Mouse (Mus musculus): ENCODE measurements around the gene Xrcc5. TPM values are rescaled to one million over a fixed set of nuclear protein-coding genes. Genes with fewer than 3 reads are reported as not detected.

The Xrcc5 gene
- polyA plus RNA-seq, 1 experiment from 2014 or later = 23.8 TPM

- Histone ChIP-seq H3K36me3 (ENCODE audit: control insufficient read depth, insufficient read depth) (no peaks in the 10 kb centered on the region), H3K4me2 (ENCODE audit: low read length) (no peak overlapping the region), H3K4me1 (replicated peaks; ENCODE audit: control insufficient read depth, insufficient read depth, low read length) (peaks cover 15% of the 10 kb centered on the region), H3K4me3 (replicated peaks; ENCODE audit: low read length) (no peak overlapping the region), H3K9ac (replicated peaks; ENCODE audit: low read depth, low read length) (no peak overlapping the region), H3K9me3 (ENCODE audit: control insufficient read depth, low read length) (no peaks in the 10 kb centered on the region), H3K27ac (ENCODE audit: low read length) (no peak overlapping the region), H3K27me3 (replicated peaks; ENCODE audit: control insufficient read depth, insufficient read depth, low read length) (no peaks in the 10 kb centered on the region)
- WGBS = 60% methylated on average over 8 of the region's 8 CpGs
- no peak for ATAC-seq
These were observed 111.8 kb downstream of the Xrcc5 start for GRCm38 (mm10) chr1:72418744-72419655.

- 79% methylated on average over 2 of the region's 2 CpGs for WGBS
- Histone ChIP-seq H3K9ac (replicated peaks; ENCODE audit: low read depth, low read length) (no peak overlapping the region), H3K4me3 (replicated peaks; ENCODE audit: low read length) (no peak overlapping the region), H3K27ac (ENCODE audit: low read length) (no peak overlapping the region), H3K4me2 (ENCODE audit: low read length) (no peak overlapping the region), H3K27me3 (replicated peaks; ENCODE audit: control insufficient read depth, insufficient read depth, low read length) (no peaks in the 10 kb centered on the region), H3K4me1 (replicated peaks; ENCODE audit: control insufficient read depth, insufficient read depth, low read length) (peaks cover 6% of the 10 kb centered on the region; the same call in 1 of the 2 replicates), H3K36me3 (ENCODE audit: control insufficient read depth, insufficient read depth) (no peaks in the 10 kb centered on the region), H3K9me3 (ENCODE audit: control insufficient read depth, low read length) (no peaks in the 10 kb centered on the region)
- no peak for ATAC-seq
These were observed 113.0 kb downstream of the Xrcc5 start for GRCm38 (mm10) chr1:72420220-72420619.

GRCm38 (mm10) chr1:72422121-72422520 lies 114.9 kb downstream of the Xrcc5 start:
- Histone ChIP-seq H3K4me3 (replicated peaks; ENCODE audit: low read length) (no peak overlapping the region), H3K27ac (ENCODE audit: low read length) (no peak overlapping the region), H3K9ac (replicated peaks; ENCODE audit: low read depth, low read length) (no peak overlapping the region), H3K4me1 (replicated peaks; ENCODE audit: control insufficient read depth, insufficient read depth, low read length) (peaks cover 6% of the 10 kb centered on the region; the same call in 1 of the 2 replicates), H3K9me3 (ENCODE audit: control insufficient read depth, low read length) (no peaks in the 10 kb centered on the region), H3K4me2 (ENCODE audit: low read length) (no peak overlapping the region), H3K36me3 (ENCODE audit: control insufficient read depth, insufficient read depth) (no peaks in the 10 kb centered on the region), H3K27me3 (replicated peaks; ENCODE audit: control insufficient read depth, insufficient read depth, low read length) (no peaks in the 10 kb centered on the region)
- no peak for ATAC-seq
- 87% methylated on average over 4 of the region's 4 CpGs for WGBS

GRCm38 (mm10) chr1:72426456-72426855 lies 119.2 kb downstream of the Xrcc5 start:
- Histone ChIP-seq H3K9ac (replicated peaks; ENCODE audit: low read depth, low read length) (no peak overlapping the region), H3K27me3 (replicated peaks; ENCODE audit: control insufficient read depth, insufficient read depth, low read length) (no peaks in the 10 kb centered on the region), H3K9me3 (ENCODE audit: control insufficient read depth, low read length) (no peaks in the 10 kb centered on the region), H3K27ac (ENCODE audit: low read length) (no peak overlapping the region), H3K4me3 (replicated peaks; ENCODE audit: low read length) (no peak overlapping the region), H3K36me3 (ENCODE audit: control insufficient read depth, insufficient read depth) (no peaks in the 10 kb centered on the region), H3K4me1 (replicated peaks; ENCODE audit: control insufficient read depth, insufficient read depth, low read length) (no peaks in the 10 kb centered on the region), H3K4me2 (ENCODE audit: low read length) (no peak overlapping the region)
- WGBS = 83% methylated on average over 4 of the region's 4 CpGs
- no peak for ATAC-seq

GRCm38 (mm10) chr1:72428526-72428925 lies 121.3 kb downstream of the Xrcc5 start:
- Histone ChIP-seq H3K27ac (ENCODE audit: low read length) (no peak overlapping the region), H3K9me3 (ENCODE audit: control insufficient read depth, low read length) (no peaks in the 10 kb centered on the region), H3K9ac (replicated peaks; ENCODE audit: low read depth, low read length) (no peak overlapping the region), H3K4me1 (replicated peaks; ENCODE audit: control insufficient read depth, insufficient read depth, low read length) (peaks cover 7% of the 10 kb centered on the region), H3K4me2 (ENCODE audit: low read length) (no peak overlapping the region), H3K4me3 (replicated peaks; ENCODE audit: low read length) (no peak overlapping the region), H3K36me3 (ENCODE audit: control insufficient read depth, insufficient read depth) (no peaks in the 10 kb centered on the region), H3K27me3 (replicated peaks; ENCODE audit: control insufficient read depth, insufficient read depth, low read length) (no peaks in the 10 kb centered on the region)
- ATAC-seq = no peak
- 89% methylated on average over 8 of the region's 8 CpGs for WGBS

GRCm38 (mm10) chr1:72429107-72429807 lies 122.0 kb downstream of the Xrcc5 start:
- Histone ChIP-seq H3K9ac (replicated peaks; ENCODE audit: low read depth, low read length) (no peak overlapping the region), H3K4me2 (ENCODE audit: low read length) (no peak overlapping the region), H3K27me3 (replicated peaks; ENCODE audit: control insufficient read depth, insufficient read depth, low read length) (no peaks in the 10 kb centered on the region), H3K27ac (ENCODE audit: low read length) (no peak overlapping the region), H3K4me3 (replicated peaks; ENCODE audit: low read length) (no peak overlapping the region), H3K4me1 (replicated peaks; ENCODE audit: control insufficient read depth, insufficient read depth, low read length) (peaks cover 9% of the 10 kb centered on the region), H3K36me3 (ENCODE audit: control insufficient read depth, insufficient read depth) (no peaks in the 10 kb centered on the region), H3K9me3 (ENCODE audit: control insufficient read depth, low read length) (no peaks in the 10 kb centered on the region)
- ATAC-seq = no peak
- 87% methylated on average over 7 of the region's 7 CpGs for WGBS

- Histone ChIP-seq H3K9ac (replicated peaks; ENCODE audit: low read depth, low read length) (no peak overlapping the region), H3K27me3 (replicated peaks; ENCODE audit: control insufficient read depth, insufficient read depth, low read length) (no peaks in the 10 kb centered on the region), H3K27ac (ENCODE audit: low read length) (no peak overlapping the region), H3K4me2 (ENCODE audit: low read length) (no peak overlapping the region), H3K9me3 (ENCODE audit: control insufficient read depth, low read length) (no peaks in the 10 kb centered on the region), H3K4me3 (replicated peaks; ENCODE audit: low read length) (no peak overlapping the region), H3K4me1 (replicated peaks; ENCODE audit: control insufficient read depth, insufficient read depth, low read length) (peaks cover 9% of the 10 kb centered on the region), H3K36me3 (ENCODE audit: control insufficient read depth, insufficient read depth) (no peaks in the 10 kb centered on the region)
- no peak for ATAC-seq
- WGBS = 89% methylated on average over 1 of the region's 1 CpGs
These were observed 125.4 kb downstream of the Xrcc5 start for GRCm38 (mm10) chr1:72432579-72432978.

- 40% methylated on average over 3 of the region's 3 CpGs for WGBS
- no peak for ATAC-seq
These were observed 127.3 kb downstream of the Xrcc5 start for GRCm38 (mm10) chr1:72434510-72434909.

GRCm38 (mm10) chr1:72436967-72437366 lies 129.7 kb downstream of the Xrcc5 start:
- no peak overlapping the region for H3K27ac ChIP-seq (ENCODE audit: low read length)
- H3K4me3 ChIP-seq (replicated peaks; ENCODE audit: low read length) = no peak overlapping the region
- 80% methylated on average over 5 of the region's 5 CpGs for WGBS
- H3K27me3 ChIP-seq (replicated peaks; ENCODE audit: control insufficient read depth, insufficient read depth, low read length) = no peaks in the 10 kb centered on the region
- H3K4me2 ChIP-seq (ENCODE audit: low read length) = no peak overlapping the region
- H3K4me1 ChIP-seq (replicated peaks; ENCODE audit: control insufficient read depth, insufficient read depth, low read length) = peaks cover 15% of the 10 kb centered on the region
- no peak overlapping the region for H3K9ac ChIP-seq (replicated peaks; ENCODE audit: low read depth, low read length)
- H3K9me3 ChIP-seq (ENCODE audit: control insufficient read depth, low read length) = no peaks in the 10 kb centered on the region
- ATAC-seq = no peak
- H3K36me3 ChIP-seq (ENCODE audit: control insufficient read depth, insufficient read depth) = no peaks in the 10 kb centered on the region

More at GRCm38 (mm10) chr1:72434510-72434909, 127.3 kb downstream of the Xrcc5 start:
- Histone ChIP-seq H3K9ac (replicated peaks; ENCODE audit: low read depth, low read length) (no peak overlapping the region), H3K4me2 (ENCODE audit: low read length) (no peak overlapping the region), H3K9me3 (ENCODE audit: control insufficient read depth, low read length) (no peaks in the 10 kb centered on the region), H3K4me3 (replicated peaks; ENCODE audit: low read length) (no peak overlapping the region), H3K4me1 (replicated peaks; ENCODE audit: control insufficient read depth, insufficient read depth, low read length) (peaks cover 15% of the 10 kb centered on the region), H3K27me3 (replicated peaks; ENCODE audit: control insufficient read depth, insufficient read depth, low read length) (no peaks in the 10 kb centered on the region), H3K27ac (ENCODE audit: low read length) (no peak overlapping the region), H3K36me3 (ENCODE audit: control insufficient read depth, insufficient read depth) (no peaks in the 10 kb centered on the region)

Data from forebrain, embryonic 16.5 days (tissue).